Mouse (Mus musculus) kidney, postnatal 14 days (tissue): Measurements from ENCODE around the gene Flnc.
"Not testable (repeated sequence)": the region's sequence is repeated elsewhere in the genome, so short reads cannot be mapped to it uniquely, and the experiment has no call there.

Experiments
- DNase-seq: peaks from one replicate; pipeline ENCODE4 v3.0.0; 2022; ENCODE audit warnings: mixed read lengths

Gene Flnc

DNA sequence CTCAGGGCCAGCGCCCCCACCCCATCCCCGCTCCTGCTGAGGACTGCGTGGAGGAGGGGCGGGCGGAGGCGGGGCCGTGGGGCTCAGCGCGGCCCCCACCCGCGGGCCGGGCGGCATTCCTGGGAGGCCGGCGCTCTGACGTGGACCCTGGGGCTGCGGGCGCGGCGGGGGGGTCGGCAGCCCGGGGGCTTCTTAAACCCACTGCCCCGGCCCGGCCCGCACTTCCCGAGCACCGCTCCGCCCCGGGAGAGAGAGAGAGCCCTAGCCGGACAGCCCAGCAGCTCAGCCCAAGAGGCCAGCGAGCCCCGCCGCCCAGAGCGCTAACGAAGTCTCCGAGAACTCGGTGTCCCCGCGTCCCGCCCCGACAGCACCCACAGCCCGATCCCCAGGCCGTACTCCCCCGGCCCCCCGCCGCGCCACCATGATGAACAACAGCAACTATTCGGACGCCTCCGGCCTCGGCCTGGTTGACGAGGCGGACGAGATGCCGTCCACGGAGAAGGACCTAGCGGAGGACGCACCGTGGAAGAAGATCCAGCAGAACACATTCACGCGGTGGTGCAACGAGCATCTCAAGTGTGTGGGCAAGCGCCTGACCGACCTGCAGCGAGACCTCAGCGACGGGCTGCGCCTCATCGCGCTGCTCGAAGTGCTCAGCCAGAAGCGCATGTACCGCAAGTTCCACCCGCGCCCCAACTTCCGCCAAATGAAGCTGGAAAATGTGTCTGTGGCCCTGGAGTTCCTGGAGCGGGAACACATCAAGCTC is at the start of gene Flnc:
Gene Flnc (plus strand): TSS at position 219 of the 766 bp plus-strand sequence.
- DNase-seq, result peak; percentile 51

DNA sequence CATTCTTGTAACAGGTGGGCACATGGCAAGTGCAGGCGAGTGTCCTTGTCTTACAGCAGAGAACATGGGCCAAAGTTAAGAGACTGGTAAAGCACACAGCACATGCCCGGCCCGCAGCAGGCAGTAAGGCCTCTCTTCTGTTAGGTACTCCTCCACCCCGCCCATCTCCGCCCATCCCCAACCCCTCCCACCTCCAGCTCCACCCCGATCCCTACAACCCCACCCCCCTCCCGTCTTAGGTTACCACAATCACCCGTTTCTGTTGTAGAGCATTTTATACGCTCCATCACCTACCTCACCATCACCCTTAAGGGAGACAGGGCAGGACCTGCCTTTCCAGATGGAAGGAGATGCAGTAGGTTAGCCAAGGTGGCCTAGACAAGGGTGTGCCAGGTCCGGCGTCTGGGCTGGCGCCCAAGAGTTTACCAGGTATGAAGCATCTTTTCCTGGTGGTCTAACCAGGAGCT is 45.0 kb upstream of the Flnc start, which contains the start of gene Opn1sw:
Gene Opn1sw (minus strand): TSS at position 417 of the 467 bp plus-strand sequence.
- DNase-seq, result peak; percentile 20

DNA sequence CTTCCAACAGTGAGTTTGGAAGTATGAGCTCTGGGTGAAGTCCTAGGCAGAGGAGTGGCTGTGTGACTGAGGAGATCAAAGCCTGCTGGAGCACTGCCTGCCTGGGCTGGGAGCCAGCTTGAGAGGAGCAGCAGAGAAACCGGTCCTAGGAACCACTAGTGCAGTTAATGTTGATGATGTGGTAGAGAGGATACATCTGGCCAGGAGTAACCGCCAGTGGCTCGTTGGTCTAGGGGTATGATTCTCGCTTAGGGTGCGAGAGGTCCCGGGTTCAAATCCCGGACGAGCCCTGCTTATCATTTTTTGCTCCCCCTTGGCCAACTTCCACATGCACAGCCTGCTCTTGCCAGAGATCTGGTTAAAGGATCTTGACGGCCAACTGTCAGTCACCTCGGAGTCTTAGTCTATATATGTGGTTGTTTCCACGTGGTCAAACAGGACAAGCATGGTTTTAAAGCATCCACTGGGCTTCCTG is 44.4 kb upstream of the Flnc start:
- DNase-seq, result peak; percentile 91

DNA sequence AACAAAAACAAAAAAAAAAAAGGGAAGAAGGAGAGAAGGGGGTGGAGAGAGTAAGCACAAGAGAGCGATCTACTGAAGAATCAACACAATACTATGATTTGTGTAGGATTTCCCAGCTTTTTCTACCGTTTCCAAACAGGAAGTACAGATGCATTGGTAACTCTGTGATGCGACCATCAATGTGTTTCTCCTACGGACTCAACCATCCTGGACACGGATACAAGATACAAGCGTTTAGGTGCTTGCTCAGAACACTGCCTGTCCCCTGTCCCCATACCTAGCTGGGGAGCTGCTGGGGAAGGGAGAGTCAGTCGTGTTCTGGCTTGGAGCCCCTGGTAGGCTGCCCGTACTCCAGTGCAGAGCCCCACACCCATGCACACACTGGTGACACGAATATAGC is 43.6 kb upstream of the Flnc start:
- no peak for DNase-seq

DNA sequence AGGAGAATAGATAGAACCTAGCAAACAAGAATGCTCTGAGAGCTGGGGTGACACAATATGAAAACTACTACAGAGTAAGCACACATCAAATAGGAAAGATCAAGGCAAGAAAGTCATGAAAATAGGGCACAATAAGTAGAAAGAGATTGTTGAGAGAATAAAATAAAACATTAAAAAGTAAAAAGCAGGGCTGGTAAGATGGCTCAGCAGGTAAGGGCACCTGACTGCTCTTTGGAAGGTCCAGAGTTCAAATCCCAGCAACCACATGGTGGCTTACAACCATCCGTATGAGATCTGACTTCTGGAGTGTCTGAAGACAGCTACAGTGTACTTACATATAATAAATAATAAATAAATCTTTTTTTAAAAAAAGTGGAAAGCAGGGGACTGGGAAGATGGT is 42.6 kb upstream of the Flnc start:
- not testable (repeated sequence) for DNase-seq

DNA sequence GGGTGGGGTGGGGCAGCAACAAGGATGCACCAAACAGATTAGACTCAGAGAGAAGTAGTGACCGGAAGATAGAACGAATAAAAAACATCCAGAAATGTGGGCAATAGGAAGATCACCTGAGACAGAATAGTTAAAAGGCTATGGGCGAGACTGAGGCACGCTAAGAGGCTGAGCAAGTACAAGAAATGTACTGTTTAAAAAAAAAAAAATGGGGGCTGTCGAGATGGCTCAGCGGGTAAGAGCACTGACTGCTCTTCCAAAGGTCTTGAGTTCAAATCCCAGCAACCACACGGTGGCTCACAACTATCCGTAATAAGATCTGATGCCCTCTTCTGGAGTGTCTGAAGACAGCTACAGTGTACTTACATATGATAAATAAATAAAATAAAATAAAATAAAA is 41.8 kb upstream of the Flnc start:
- DNase-seq, result not testable (repeated sequence)

DNA sequence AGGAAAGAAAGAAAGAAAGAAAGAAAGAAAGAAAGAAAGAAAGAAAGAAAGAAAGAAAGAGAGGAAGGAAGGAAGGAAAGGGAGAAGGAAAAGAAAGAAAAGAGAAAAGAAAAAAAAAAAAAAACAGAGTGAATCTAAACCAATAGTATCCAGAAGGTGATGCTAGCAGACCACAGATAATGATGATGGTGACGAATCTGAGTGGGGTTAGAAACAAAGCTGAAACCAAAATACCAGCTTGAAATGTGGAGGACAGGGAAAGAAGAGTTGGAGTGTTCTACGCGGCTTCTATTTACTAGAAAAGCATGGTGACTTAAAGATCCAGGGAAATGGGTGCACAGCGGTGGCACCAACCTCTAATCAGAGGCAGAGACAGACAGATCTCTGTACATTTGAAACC is 41.3 kb upstream of the Flnc start:
- DNase-seq, result no peak

DNA sequence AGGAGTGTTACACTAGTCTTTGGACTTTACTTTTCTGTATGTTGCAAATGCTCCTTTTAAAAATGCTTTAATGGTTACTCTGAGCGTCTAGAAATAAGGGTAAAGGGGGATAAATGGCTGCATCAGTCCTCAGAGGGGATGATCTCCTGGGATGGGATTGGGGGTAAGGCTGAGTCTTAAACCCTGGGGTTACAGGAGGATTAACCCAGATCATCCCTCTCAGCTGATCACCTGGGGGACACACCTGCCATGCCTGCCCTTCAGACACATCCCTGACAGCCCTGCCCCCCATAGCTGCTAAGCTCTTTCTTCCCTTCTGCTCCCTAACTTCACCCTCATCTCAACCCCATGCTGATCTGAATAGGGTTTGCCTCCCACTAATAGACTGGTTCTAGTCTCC is 38.8 kb upstream of the Flnc start:
- DNase-seq, result no peak

DNA sequence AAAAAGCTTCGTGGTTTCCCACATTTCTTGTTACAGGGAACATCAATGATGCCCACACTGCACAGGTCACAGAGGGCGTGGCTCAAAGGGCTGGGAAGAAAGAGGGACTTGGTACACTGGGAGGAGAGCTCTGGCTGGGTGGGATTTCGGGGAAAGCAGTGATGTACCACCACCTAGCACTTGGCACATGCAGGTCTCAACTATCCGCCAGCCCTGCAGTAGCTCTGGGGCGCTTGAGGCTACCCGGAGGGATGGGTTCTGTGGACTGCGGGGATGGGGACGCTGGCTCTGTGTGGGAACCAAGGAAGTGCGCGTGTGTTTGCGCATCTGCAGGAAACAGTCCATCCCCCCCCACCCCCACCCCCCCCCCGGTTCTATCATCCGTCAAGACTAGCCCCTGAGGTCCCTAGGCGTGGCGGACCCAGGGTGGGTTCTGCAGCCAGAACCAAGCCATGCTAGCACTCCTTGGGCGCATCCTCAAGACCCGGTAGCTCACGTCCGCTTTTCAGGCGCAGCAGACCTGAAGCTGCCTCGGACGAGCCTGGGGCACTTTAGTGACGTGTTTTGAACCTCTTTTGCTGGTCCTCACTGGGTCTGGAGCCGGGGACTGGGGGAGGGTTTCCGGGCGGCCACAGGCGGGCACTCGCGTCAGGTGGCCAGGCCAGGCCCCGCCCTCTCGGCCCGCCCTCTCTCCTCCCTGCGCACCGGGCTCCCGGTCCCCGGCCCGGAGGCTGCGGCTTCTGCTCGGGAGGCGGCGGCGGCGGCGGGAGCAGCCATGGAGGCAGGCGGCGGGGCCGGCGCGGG is 36.9 kb upstream of the Flnc start, which contains the start of gene Ccdc136:
Gene Ccdc136 (plus strand): TSS at position 400 of the 804 bp plus-strand sequence.
- DNase-seq, result peak; percentile 88

DNA sequence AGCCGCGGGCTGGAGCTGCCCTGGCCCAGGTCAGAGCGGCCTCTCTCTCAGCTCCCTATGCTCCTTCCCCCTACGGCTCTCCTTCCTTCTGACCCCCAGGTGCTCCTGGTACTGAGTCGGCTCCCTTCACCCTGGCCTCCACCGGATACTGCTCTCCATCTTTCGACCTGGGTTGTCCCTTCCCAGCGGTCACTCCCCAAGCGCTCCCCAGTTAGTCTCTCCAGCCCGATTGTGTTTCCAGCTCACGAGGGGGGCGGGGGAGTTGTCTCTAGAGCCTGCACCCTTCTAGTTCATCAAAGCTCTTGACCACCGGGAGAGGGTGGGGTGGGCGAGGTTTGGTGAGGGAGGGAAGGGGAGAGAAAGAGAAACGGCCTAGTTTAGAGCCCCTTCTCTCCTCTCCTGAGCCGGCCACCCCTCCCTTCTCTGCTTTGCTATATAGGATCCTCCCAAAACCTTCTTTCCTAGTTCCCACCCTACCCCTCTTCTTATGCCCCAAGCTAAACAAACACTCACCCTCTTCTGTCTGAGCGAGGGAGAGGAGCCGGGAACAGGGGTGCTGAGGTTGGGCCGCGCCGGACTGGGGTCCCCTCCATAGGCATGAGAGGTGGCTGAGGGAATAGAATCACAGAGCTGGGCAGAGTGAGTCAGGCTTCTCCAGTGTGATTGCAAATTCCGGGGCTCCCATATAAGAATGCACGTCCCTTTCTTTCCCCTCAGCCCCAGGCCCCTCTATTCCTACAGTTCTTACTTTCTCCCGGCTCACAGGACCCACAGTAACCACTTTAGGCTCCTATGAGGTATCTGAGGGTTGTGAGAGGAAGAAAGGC is 36.1 kb upstream of the Flnc start:
- DNase-seq, result no peak

DNA sequence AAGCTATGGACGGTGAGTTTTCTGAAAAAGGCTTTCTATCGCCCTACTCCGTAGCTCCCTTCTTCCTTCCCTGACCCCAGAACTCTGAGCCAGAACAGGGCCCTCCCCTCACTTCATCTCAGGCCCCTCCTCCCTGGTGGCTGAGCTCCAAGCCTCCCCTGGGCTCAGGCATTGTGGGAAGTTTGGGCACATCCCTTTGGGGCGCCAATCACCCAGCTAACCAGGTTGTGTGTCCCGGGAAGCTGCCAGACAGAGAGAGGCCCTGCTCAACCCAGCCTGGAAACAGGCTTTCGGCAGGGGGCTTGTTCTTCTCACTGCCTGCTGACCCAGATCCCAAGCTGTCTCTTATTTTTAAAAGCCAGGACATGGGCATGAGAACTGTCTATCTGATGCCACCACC is 35.5 kb upstream of the Flnc start:
- DNase-seq, result peak; percentile 16

DNA sequence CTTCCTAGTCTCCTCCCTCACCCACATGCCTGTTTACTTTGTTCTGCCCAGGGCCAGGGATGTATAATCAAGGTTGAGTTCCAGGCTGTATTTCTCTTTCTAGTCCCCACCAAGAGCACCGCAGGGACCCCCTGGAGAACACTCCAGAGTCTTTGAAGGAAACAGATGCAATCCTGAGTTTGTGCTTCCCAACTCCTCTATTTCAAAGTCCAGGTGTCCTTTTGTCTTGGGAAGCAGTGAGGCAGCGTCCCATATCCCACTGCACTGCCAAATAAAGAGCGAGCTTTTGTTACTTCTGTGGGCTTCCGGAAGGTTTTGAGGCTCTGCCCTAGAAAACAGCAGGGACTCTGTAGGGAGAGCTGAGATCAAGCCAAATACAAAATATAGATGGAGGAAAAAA is 33.2 kb upstream of the Flnc start:
- DNase-seq, result no peak

DNA sequence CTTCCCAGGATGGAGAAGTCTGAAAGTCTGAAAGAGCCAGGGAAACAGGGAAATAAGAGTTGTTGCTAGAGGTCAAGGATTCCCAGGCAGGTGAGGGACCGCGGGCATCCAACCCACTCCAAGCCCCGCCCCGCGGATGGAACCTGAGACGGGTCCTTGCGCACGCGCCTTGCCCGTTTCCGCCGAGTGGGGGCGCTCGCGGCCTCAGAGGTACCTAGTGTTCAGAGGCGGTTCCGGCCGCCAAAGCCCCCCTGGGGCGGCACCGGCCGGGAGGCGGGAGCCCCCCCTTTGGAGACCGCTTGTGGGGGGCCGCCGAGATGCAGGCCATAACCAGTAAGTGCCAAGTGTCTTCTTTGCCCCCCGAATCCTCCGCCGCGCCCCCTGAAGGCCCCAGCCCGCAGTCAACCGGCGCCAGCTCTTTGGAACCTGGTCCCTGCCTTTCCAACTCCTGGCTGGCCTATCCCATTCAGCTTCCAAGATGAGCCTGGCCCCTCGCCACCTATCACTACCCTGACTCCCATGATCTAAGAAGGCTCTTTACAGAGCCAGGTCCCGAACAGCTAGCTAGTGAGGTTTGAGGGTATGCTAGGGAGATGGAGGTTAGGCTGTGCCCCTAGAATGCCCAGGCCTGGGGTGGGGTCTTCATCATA is 30.2 kb upstream of the Flnc start:
- peak; percentile 16 for DNase-seq

DNA sequence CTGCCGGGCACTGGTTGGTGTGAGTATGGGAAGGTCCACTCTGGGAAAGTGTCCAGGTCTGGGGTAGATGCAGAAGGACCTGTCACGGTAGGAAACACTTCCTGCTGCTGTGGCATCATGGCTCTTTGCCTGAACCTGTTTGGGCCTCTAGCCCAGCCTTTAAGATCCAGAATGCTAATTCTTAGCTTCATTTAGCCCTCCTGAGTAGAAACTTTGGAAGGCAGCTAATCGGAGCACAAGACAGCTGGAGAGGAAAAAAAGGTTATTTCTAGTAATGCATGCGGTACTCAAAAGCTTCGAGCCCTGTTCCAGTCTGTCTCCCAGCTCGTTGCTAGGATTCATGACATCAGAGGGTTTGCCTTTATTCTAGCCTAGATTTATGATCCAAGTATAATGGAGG is 26.6 kb upstream of the Flnc start:
- no peak for DNase-seq

DNA sequence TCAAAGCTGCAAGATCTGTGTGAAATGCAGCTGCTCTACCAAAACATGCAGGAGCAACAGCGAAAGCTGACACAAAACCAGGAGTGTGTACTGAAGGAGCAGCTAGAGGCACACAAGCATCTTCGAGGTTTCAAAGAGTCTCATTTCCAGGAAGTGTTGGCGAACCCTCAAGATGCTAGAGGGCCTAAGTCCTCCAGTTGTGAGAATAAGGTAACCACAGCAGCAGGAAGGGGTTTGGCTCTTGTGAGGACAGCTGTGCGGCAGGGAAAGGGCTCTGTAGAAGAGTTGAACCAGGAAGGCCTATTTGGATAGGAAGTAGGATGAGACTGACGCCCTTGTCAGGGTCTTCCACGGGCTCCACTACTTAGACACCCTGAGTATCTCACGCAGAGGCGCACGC is 17.6 kb upstream of the Flnc start:
- no peak for DNase-seq

DNA sequence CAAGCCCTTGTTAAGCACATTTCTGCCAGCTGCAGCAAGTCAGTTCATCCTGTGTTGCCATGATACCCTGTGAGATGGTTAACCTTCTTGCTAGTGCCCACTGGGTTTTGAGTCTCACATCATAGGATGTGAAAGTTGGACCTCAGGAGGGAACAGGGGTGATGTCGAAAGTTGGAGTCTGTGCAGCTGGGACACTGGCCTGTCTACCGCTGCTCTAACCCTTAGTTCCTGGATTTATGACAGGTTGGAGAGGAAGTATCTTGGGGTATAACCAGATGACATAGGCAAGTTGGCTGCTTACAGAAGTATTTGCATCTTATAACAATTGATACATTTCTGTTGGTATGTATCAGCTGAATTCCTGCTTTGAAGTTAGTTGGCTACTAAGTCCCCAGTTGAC is 12.5 kb upstream of the Flnc start:
- no peak for DNase-seq

DNA sequence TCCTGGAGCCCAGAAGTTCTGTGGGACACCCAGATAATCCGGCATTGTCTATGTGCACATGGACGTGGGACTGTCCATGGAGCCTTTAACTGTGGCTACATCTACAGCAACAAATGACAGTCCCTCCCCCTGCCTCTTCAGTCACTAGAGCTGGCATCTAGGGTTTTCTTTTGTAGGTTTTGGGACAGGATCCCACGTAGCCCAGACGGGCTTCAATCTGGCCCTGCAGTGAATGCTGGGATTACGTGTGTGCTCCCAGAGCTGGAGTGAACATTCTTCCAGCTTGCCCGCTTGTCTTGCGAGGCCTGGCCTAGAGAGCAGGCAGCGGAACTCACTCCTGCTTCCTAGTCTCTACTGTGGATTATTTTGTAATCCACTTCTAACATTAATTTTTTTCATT is 7.9 kb upstream of the Flnc start:
- no peak for DNase-seq

DNA sequence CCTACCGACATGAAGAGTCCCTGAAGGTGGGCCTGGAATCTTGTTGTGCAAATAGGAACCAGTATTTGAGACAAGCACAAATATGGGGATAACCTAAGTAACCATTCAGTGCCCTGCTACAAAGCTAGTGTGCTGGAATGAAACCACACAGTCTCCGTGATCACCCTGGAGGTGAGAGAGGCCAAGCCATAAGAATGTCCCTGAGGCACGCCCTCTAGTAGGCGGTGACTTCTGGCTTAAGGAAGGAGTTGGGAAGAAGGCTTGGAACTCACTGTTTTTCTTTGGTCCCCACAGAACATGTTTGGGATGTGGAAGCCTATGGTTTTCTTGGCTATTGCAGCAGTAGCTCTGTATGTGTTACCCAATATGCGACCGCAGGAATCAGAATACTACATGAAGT is 6.7 kb upstream of the Flnc start:
- DNase-seq, result no peak

DNA sequence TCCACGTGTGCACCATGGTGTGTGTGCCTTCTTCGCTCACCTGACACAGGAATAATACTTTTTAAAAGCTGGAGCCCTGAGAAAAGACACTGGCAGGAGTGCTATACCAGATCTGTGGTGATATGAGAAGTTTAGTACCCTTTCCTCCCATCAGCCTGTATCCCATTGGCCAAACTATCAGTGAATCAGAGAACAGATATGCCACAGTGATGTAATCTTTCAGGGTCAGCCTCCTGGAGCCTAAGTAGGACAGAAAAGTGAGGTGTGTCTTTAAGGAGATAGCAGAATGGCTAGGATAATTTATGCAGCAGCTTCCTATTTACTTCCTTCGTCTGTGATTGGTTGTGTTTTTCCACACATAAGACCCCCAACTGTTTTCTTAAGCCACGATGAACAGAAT is 4.9 kb upstream of the Flnc start:
- no peak for DNase-seq

DNA sequence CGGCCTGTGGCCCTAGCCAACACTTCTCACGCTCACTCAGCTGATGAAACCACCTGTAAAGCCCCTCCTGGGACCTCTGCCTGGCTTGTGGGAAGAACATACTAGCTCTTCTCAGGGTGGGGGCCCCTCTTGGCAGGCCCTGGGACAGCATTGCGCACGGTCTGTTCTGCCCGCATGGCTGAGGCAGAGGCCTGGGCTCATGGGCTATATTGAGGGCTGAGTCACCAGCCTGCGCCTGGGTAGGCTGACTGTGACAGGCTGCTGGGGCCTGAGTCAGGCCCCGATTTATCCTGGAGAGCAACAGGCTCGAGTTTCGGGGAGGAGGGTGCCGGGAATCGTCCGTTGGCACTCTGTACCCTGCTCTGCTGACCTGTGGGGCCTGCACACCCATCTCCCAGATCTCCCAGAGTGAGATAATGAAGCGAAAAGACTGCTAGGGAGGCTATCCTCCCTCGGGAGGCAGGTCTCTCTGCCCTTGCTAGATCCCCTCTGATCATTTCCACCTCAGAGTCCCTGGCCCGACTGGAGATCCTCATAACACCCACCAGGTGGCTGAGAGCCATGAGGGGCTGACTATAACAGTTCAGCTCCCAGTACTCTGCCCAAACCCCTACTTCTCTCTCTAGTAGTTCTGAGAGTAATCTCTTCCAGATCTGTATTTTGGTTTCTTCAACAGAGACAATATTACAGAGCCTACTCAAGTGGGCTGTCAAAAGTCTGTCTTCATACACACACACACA is 2.2 kb upstream of the Flnc start:
- no peak for DNase-seq

DNA sequence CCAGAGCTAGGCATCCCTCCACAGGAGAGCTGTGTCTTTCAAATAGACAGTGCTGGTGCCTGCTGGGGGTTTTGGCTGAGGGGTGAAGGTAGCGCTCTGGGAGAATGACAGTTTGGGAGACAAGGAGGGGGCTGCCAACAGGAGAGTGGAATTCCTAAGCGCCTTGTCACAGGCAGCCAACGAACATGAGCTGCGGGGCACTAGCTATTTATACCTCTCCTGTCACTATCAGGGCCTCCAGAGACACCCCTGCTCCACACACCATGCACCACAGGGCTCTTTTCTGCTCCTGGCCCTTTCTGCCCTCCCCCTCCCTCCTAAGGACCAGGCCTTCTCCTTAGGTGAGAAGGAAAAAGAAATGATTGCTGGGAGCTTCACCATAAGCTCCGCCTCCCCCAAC is 1.6 kb upstream of the Flnc start:
- DNase-seq, result no peak

DNA sequence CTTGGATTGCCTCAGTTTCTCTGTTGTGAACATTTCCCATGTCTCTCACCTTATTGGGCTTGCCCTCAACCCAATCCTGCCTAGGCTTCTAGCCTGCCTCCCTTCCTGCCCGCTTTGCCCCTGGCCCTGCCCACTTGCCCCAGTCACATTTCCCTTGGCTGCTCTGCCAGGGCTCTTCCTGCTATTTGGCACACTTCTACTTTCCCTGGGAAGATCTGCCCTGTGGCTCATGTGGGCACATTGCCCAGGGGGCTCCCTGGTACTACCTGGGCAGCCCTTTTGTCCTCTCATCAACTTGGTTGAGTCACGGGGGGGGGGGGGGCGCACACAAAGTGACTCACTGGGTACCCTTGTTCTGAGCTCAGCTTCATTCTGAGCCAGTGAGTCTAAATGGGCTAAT is 900 bp upstream of the Flnc start:
- DNase-seq, result no peak
